Mouse (Mus musculus): ENCODE data around the gene Nphp3. TPM values are rescaled to one million over a fixed set of nuclear protein-coding genes. Genes with fewer than 3 reads are reported as not detected.

The Nphp3 gene
- 5.2 and 6.0 TPM in 2 replicates for polyA plus RNA-seq (2016; fragmentation: Nextera tagmentation; extraction: Ambion mirVana)

GRCm38 (mm10) chr9:104001921-104002859 lies at the start of gene Nphp3:
TSS of gene Nphp3 (plus strand) at chr9:104002544.
- Histone ChIP-seq H3K27me3 (peaks cover 13% of the 10 kb centered on the region; the same call in 1 of the 2 replicates), H3K4me1 (peaks cover 10% of the 10 kb centered on the region), H3K36me3 (peaks cover 3% of the 10 kb centered on the region; the same call in 1 of the 2 replicates), H3K9ac (replicated peaks) (peak within 1 kb of the TSS; percentile 69), H3K9me3 (no peaks in the 10 kb centered on the region), H3K4me3 (peak within 1 kb of the TSS; percentile 55), H3K4me2 (replicated peaks) (peak within 1 kb of the TSS; percentile 69), H3K27ac (replicated peaks) (peak within 1 kb of the TSS; percentile 55)
- under 1% methylated on average over 55 of the region's 55 CpGs for WGBS
- ATAC-seq (ENCODE audit: low FRiP score, low read depth) = peak; percentile 97

- H3K36me3 ChIP-seq = no peaks in the 10 kb centered on the region
- ATAC-seq (ENCODE audit: low FRiP score, low read depth) = no peak
- H3K27me3 ChIP-seq = no peaks in the 10 kb centered on the region
- no peak overlapping the region for H3K4me2 ChIP-seq (replicated peaks)
- 70% methylated on average over 6 of the region's 6 CpGs for WGBS
- H3K4me3 ChIP-seq = no peak overlapping the region
- no peak overlapping the region for H3K27ac ChIP-seq (replicated peaks)
- no peaks in the 10 kb centered on the region for H3K4me1 ChIP-seq
- H3K9me3 ChIP-seq = no peaks in the 10 kb centered on the region
- H3K9ac ChIP-seq (replicated peaks) = no peak overlapping the region
These were observed 43.6 kb upstream of the Nphp3 start for GRCm38 (mm10) chr9:103958722-103959121.

- no peak for ATAC-seq (ENCODE audit: low FRiP score, low read depth)
- H3K36me3 ChIP-seq = no peaks in the 10 kb centered on the region
- WGBS = 79% methylated on average over 10 of the region's 10 CpGs
These were observed 42.4 kb upstream of the Nphp3 start for GRCm38 (mm10) chr9:103959989-103960388.

GRCm38 (mm10) chr9:103996496-103996895 lies 5.8 kb upstream of the Nphp3 start:
- ATAC-seq (ENCODE audit: low FRiP score, low read depth) = no peak
- Histone ChIP-seq H3K4me3 (no peak overlapping the region), H3K4me2 (replicated peaks) (no peak overlapping the region), H3K4me1 (peaks cover 2% of the 10 kb centered on the region; the same call in 1 of the 2 replicates), H3K9me3 (no peaks in the 10 kb centered on the region), H3K36me3 (no peaks in the 10 kb centered on the region), H3K9ac (replicated peaks) (no peak overlapping the region), H3K27ac (replicated peaks) (no peak overlapping the region), H3K27me3 (peaks cover 20% of the 10 kb centered on the region; the same call in 1 of the 2 replicates)
- 12% methylated on average over 2 of the region's 2 CpGs for WGBS

More at GRCm38 (mm10) chr9:103959989-103960388, 42.4 kb upstream of the Nphp3 start:
- Histone ChIP-seq H3K9ac (replicated peaks) (no peak overlapping the region), H3K9me3 (no peaks in the 10 kb centered on the region), H3K27me3 (no peaks in the 10 kb centered on the region), H3K4me1 (no peaks in the 10 kb centered on the region), H3K27ac (replicated peaks) (no peak overlapping the region), H3K4me3 (no peak overlapping the region), H3K4me2 (replicated peaks) (no peak overlapping the region)

- no peak for ATAC-seq (ENCODE audit: low FRiP score, low read depth)
These were observed 1.7 kb upstream of the Nphp3 start for GRCm38 (mm10) chr9:104000601-104001000.

GRCm38 (mm10) chr9:104002913-104003330 lies 578 bp downstream of the Nphp3 start:
- Histone ChIP-seq H3K4me2 (replicated peaks) (peak overlapping the region; percentile 69), H3K36me3 (peaks cover 3% of the 10 kb centered on the region; the same call in 1 of the 2 replicates), H3K4me3 (peak overlapping the region; percentile 55), H3K9me3 (no peaks in the 10 kb centered on the region), H3K27ac (replicated peaks) (peak overlapping the region; percentile 55), H3K9ac (replicated peaks) (peak overlapping the region; percentile 69), H3K27me3 (peaks cover 13% of the 10 kb centered on the region; the same call in 1 of the 2 replicates), H3K4me1 (peaks cover 10% of the 10 kb centered on the region)
- under 1% methylated on average over 37 of the region's 37 CpGs for WGBS
- ATAC-seq (ENCODE audit: low FRiP score, low read depth) = no peak; the same call in none of the 2 replicates

More at GRCm38 (mm10) chr9:104000601-104001000, 1.7 kb upstream of the Nphp3 start:
- no peak overlapping the region for H3K4me3 ChIP-seq
- H3K36me3 ChIP-seq = 0 out of 2 replicates have a peak, but pooled peaks cover 2% of the 10 kb centered on the region
- peaks cover 15% of the 10 kb centered on the region; the same call in 1 of the 2 replicates for H3K27me3 ChIP-seq
- WGBS = 66% methylated on average over 3 of the region's 3 CpGs
- peaks cover 10% of the 10 kb centered on the region for H3K4me1 ChIP-seq
- H3K9ac ChIP-seq (replicated peaks) = no peak overlapping the region
- no peak overlapping the region for H3K27ac ChIP-seq (replicated peaks)
- H3K4me2 ChIP-seq (replicated peaks) = no peak overlapping the region
- H3K9me3 ChIP-seq = no peaks in the 10 kb centered on the region

GRCm38 (mm10) chr9:104014526-104014925 lies 12.2 kb downstream of the Nphp3 start:
- Histone ChIP-seq H3K9ac (replicated peaks) (no peak overlapping the region), H3K4me1 (no peaks in the 10 kb centered on the region), H3K36me3 (peaks cover 8% of the 10 kb centered on the region; the same call in 1 of the 2 replicates), H3K9me3 (no peaks in the 10 kb centered on the region), H3K27me3 (no peaks in the 10 kb centered on the region), H3K27ac (replicated peaks) (no peak overlapping the region), H3K4me2 (replicated peaks) (no peak overlapping the region), H3K4me3 (no peak overlapping the region)
- 73% methylated on average over 1 of the region's 1 CpGs for WGBS
- no peak for ATAC-seq (ENCODE audit: low FRiP score, low read depth)

GRCm38 (mm10) chr9:104021026-104021425 lies 18.7 kb downstream of the Nphp3 start:
- ATAC-seq (ENCODE audit: low FRiP score, low read depth) = no peak
- Histone ChIP-seq H3K4me3 (no peak overlapping the region), H3K9ac (replicated peaks) (no peak overlapping the region), H3K4me2 (replicated peaks) (no peak overlapping the region), H3K27me3 (no peaks in the 10 kb centered on the region), H3K36me3 (peaks cover 26% of the 10 kb centered on the region), H3K4me1 (no peaks in the 10 kb centered on the region), H3K27ac (replicated peaks) (no peak overlapping the region), H3K9me3 (no peaks in the 10 kb centered on the region)
- 93% methylated on average over 10 of the region's 10 CpGs for WGBS

GRCm38 (mm10) chr9:104027186-104027585 lies 24.8 kb downstream of the Nphp3 start:
- WGBS = 96% methylated on average over 8 of the region's 8 CpGs
- Histone ChIP-seq H3K9ac (replicated peaks) (no peak overlapping the region), H3K4me2 (replicated peaks) (no peak overlapping the region), H3K27ac (replicated peaks) (no peak overlapping the region), H3K27me3 (no peaks in the 10 kb centered on the region), H3K4me3 (no peak overlapping the region), H3K4me1 (no peaks in the 10 kb centered on the region), H3K36me3 (peaks cover 28% of the 10 kb centered on the region), H3K9me3 (peaks cover 4% of the 10 kb centered on the region; the same call in 1 of the 2 replicates)
- no peak for ATAC-seq (ENCODE audit: low FRiP score, low read depth)

- H3K27ac ChIP-seq (replicated peaks) = no peak overlapping the region
- peaks cover 4% of the 10 kb centered on the region; the same call in 1 of the 2 replicates for H3K9me3 ChIP-seq
- WGBS = 91% methylated on average over 11 of the region's 11 CpGs
- H3K4me3 ChIP-seq = no peak overlapping the region
- no peaks in the 10 kb centered on the region for H3K4me1 ChIP-seq
- H3K4me2 ChIP-seq (replicated peaks) = no peak overlapping the region
- H3K9ac ChIP-seq (replicated peaks) = no peak overlapping the region
- peaks cover 23% of the 10 kb centered on the region for H3K36me3 ChIP-seq
- H3K27me3 ChIP-seq = no peaks in the 10 kb centered on the region
- no peak for ATAC-seq (ENCODE audit: low FRiP score, low read depth)
These were observed 27.5 kb downstream of the Nphp3 start for GRCm38 (mm10) chr9:104029861-104030260.

GRCm38 (mm10) chr9:104034231-104034630 lies 31.9 kb downstream of the Nphp3 start:
- 87% methylated on average over 8 of the region's 8 CpGs for WGBS
- Histone ChIP-seq H3K4me2 (replicated peaks) (no peak overlapping the region), H3K4me3 (no peak overlapping the region), H3K36me3 (no peaks in the 10 kb centered on the region), H3K27ac (replicated peaks) (no peak overlapping the region), H3K27me3 (no peaks in the 10 kb centered on the region), H3K9me3 (no peaks in the 10 kb centered on the region), H3K4me1 (no peaks in the 10 kb centered on the region), H3K9ac (replicated peaks) (no peak overlapping the region)
- ATAC-seq (ENCODE audit: low FRiP score, low read depth) = no peak

GRCm38 (mm10) chr9:104034718-104035117 lies 32.4 kb downstream of the Nphp3 start:
- Histone ChIP-seq H3K36me3 (no peaks in the 10 kb centered on the region), H3K4me2 (replicated peaks) (no peak overlapping the region), H3K4me3 (no peak overlapping the region), H3K27ac (replicated peaks) (no peak overlapping the region), H3K9me3 (no peaks in the 10 kb centered on the region), H3K4me1 (no peaks in the 10 kb centered on the region), H3K9ac (replicated peaks) (no peak overlapping the region), H3K27me3 (no peaks in the 10 kb centered on the region)
- WGBS = 68% methylated on average over 6 of the region's 6 CpGs
- ATAC-seq (ENCODE audit: low FRiP score, low read depth) = no peak

Data from midbrain, embryonic 12.5 days (tissue).